Mouse (Mus musculus) heart, embryonic 10.5 days (tissue): ENCODE measurements around the gene Atp6v0d1. TPM values are rescaled to one million over a fixed set of nuclear protein-coding genes. Genes with fewer than 3 reads are reported as not detected.

Experiments used
- DNase-seq: peaks from one replicate; pipeline ENCODE4 v3.0.0-alpha.2; 2017; ENCODE audit warnings: low spot score
- H3K27ac ChIP-seq: fragments of 300-500 bp; sonication (generic); 2 replicates; pipeline ENCODE4 v1.5.1; 2016; ENCODE audit warnings: mild to moderate bottlenecking
- H3K27me3 ChIP-seq: fragments of 300-500 bp; sonication (generic); 2 replicates; pipeline ENCODE4 v1.6.1; 2016; ENCODE audit warnings: mild to moderate bottlenecking; ENCODE audit not compliant: poor library complexity, insufficient read depth, severe bottlenecking
- H3K36me3 ChIP-seq: fragments of 300-500 bp; sonication (generic); 2 replicates; pipeline ENCODE4 v1.6.1; 2016; ENCODE audit warnings: mild to moderate bottlenecking, moderate library complexity
- H3K4me1 ChIP-seq: fragments of 300-500 bp; sonication (generic); 2 replicates; pipeline ENCODE4 v1.6.1; 2016; ENCODE audit warnings: mild to moderate bottlenecking
- H3K4me3 ChIP-seq: fragments of 300-500 bp; sonication (generic); 2 replicates; pipeline ENCODE4 v1.5.1; 2016; ENCODE audit warnings: mild to moderate bottlenecking, moderate library complexity
- H3K9me3 ChIP-seq: fragments of 300-500 bp; sonication (generic); 2 replicates; pipeline ENCODE4 v1.6.1; 2016; ENCODE audit warnings: mild to moderate bottlenecking, moderate library complexity
- WGBS: fragments of 180-500 bp; shearing (Covaris S2); methylation state at CpG from one replicate; pipeline ENCODE4 v1.1.7; 2016; 5-methylcytosine and 5-hydroxymethylcytosine counted together
- polyA plus RNA-seq: library from polyadenylated mRNA; unstranded; fragments of >200 nt; fragmentation: Nextera tagmentation; extraction: Ambion mirVana; gene quantifications from 2 replicates; pipeline ENCODE4 v1.2.1, GENCODE M21; 2016

Gene Atp6v0d1
- polyA plus RNA-seq, 1 experiment from 2014 or later: 70.6 TPM

GRCm38 (mm10) chr8:105483212-105484029 is 82.4 kb downstream of the Atp6v0d1 start:
- DNase-seq: no peak
- 0 out of 2 replicates have a peak overlapping the region, but pooled peaks have one; percentile 26 for H3K27ac ChIP-seq
- H3K9me3 ChIP-seq: no peaks in the 10 kb centered on the region
- H3K4me1 ChIP-seq: peaks cover 35% of the 10 kb centered on the region
- H3K4me3 ChIP-seq: no peak overlapping the region
- H3K36me3 ChIP-seq: 0 out of 2 replicates have a peak, but pooled peaks cover 8% of the 10 kb centered on the region
- no peaks in the 10 kb centered on the region for H3K27me3 ChIP-seq
- WGBS: 28% methylated on average over 14 of the region's 14 CpGs

GRCm38 (mm10) chr8:105482123-105482522 is 83.7 kb downstream of the Atp6v0d1 start:
- no peaks in the 10 kb centered on the region for H3K9me3 ChIP-seq
- H3K4me1 ChIP-seq: peaks cover 46% of the 10 kb centered on the region
- H3K27me3 ChIP-seq: no peaks in the 10 kb centered on the region
- no peak overlapping the region for H3K4me3 ChIP-seq
- 0 out of 2 replicates have a peak, but pooled peaks cover 8% of the 10 kb centered on the region for H3K36me3 ChIP-seq
- 0 out of 2 replicates have a peak overlapping the region, but pooled peaks have one; percentile 13 for H3K27ac ChIP-seq
- DNase-seq: no peak
- 75% methylated on average over 8 of the region's 8 CpGs for WGBS

GRCm38 (mm10) chr8:105481453-105481852 is 84.4 kb downstream of the Atp6v0d1 start:
- H3K4me1 ChIP-seq: peaks cover 51% of the 10 kb centered on the region
- H3K4me3 ChIP-seq: no peak overlapping the region
- DNase-seq: no peak
- 0 out of 2 replicates have a peak, but pooled peaks cover under 1% of the 10 kb centered on the region for H3K27me3 ChIP-seq
- 70% methylated on average over 6 of the region's 6 CpGs for WGBS
- H3K27ac ChIP-seq: peak overlapping the region; percentile 70; the same call in 1 of the 2 replicates
- H3K9me3 ChIP-seq: no peaks in the 10 kb centered on the region
- 0 out of 2 replicates have a peak, but pooled peaks cover 8% of the 10 kb centered on the region for H3K36me3 ChIP-seq

- H3K27me3 ChIP-seq: peaks cover 5% of the 10 kb centered on the region; the same call in 1 of the 2 replicates
These were observed 84.8 kb downstream of the Atp6v0d1 start for GRCm38 (mm10) chr8:105481013-105481412.

GRCm38 (mm10) chr8:105477792-105478191 is 88.1 kb downstream of the Atp6v0d1 start:
- WGBS: 52% methylated on average over 3 of the region's 3 CpGs
- Histone ChIP-seq H3K27ac (peak overlapping the region; percentile 31; the same call in 1 of the 2 replicates), H3K27me3 (peaks cover 29% of the 10 kb centered on the region), H3K36me3 (0 out of 2 replicates have a peak, but pooled peaks cover 10% of the 10 kb centered on the region), H3K4me1 (peaks cover 69% of the 10 kb centered on the region), H3K4me3 (no peak overlapping the region), H3K9me3 (no peaks in the 10 kb centered on the region)
- DNase-seq: no peak

More at GRCm38 (mm10) chr8:105481013-105481412, 84.8 kb downstream of the Atp6v0d1 start:
- H3K9me3 ChIP-seq: no peaks in the 10 kb centered on the region
- no peak for DNase-seq
- WGBS: 19% methylated on average over 2 of the region's 2 CpGs
- H3K4me1 ChIP-seq: peaks cover 51% of the 10 kb centered on the region
- H3K27ac ChIP-seq: peak overlapping the region; percentile 70; the same call in 1 of the 2 replicates
- H3K36me3 ChIP-seq: 0 out of 2 replicates have a peak, but pooled peaks cover 11% of the 10 kb centered on the region
- H3K4me3 ChIP-seq: no peak overlapping the region

- Histone ChIP-seq H3K4me3 (0 out of 2 replicates have a peak overlapping the region, but pooled peaks have one; percentile 19), H3K9me3 (no peaks in the 10 kb centered on the region), H3K27ac (peak overlapping the region; percentile 54), H3K4me1 (peaks cover 75% of the 10 kb centered on the region), H3K27me3 (peaks cover 39% of the 10 kb centered on the region), H3K36me3 (0 out of 2 replicates have a peak, but pooled peaks cover 10% of the 10 kb centered on the region)
- no peak for DNase-seq
- 40% methylated on average over 25 of the region's 25 CpGs for WGBS
These were observed 89.0 kb downstream of the Atp6v0d1 start for GRCm38 (mm10) chr8:105476628-105477413.

- H3K27ac ChIP-seq: no peak overlapping the region
- H3K4me3 ChIP-seq: no peak overlapping the region
- H3K27me3 ChIP-seq: peaks cover 39% of the 10 kb centered on the region
- WGBS: 87% methylated on average over 7 of the region's 7 CpGs
- H3K9me3 ChIP-seq: no peaks in the 10 kb centered on the region
- 0 out of 2 replicates have a peak, but pooled peaks cover 10% of the 10 kb centered on the region for H3K36me3 ChIP-seq
- peaks cover 78% of the 10 kb centered on the region for H3K4me1 ChIP-seq
- no peak for DNase-seq
These were observed 89.7 kb downstream of the Atp6v0d1 start for GRCm38 (mm10) chr8:105476161-105476560.

- 0 out of 2 replicates have a peak, but pooled peaks cover 10% of the 10 kb centered on the region for H3K36me3 ChIP-seq
- peaks cover 39% of the 10 kb centered on the region for H3K27me3 ChIP-seq
- H3K27ac ChIP-seq: no peak overlapping the region
- H3K4me1 ChIP-seq: peaks cover 78% of the 10 kb centered on the region
- H3K9me3 ChIP-seq: no peaks in the 10 kb centered on the region
- DNase-seq: no peak
- 88% methylated on average over 8 of the region's 8 CpGs for WGBS
- no peak overlapping the region for H3K4me3 ChIP-seq
These were observed 90.1 kb downstream of the Atp6v0d1 start for GRCm38 (mm10) chr8:105475742-105476141.

GRCm38 (mm10) chr8:105475254-105475653 is 90.6 kb downstream of the Atp6v0d1 start:
- H3K4me1 ChIP-seq: peaks cover 75% of the 10 kb centered on the region

GRCm38 (mm10) chr8:105474680-105475079 is 91.2 kb downstream of the Atp6v0d1 start:
- peaks cover 78% of the 10 kb centered on the region for H3K4me1 ChIP-seq
- H3K27me3 ChIP-seq: peaks cover 44% of the 10 kb centered on the region
- H3K9me3 ChIP-seq: no peaks in the 10 kb centered on the region
- no peak for DNase-seq
- H3K36me3 ChIP-seq: 0 out of 2 replicates have a peak, but pooled peaks cover 10% of the 10 kb centered on the region
- H3K27ac ChIP-seq: peak overlapping the region; percentile 26; the same call in 1 of the 2 replicates
- H3K4me3 ChIP-seq: peak overlapping the region; percentile 36
- WGBS: 27% methylated on average over 5 of the region's 5 CpGs

More at GRCm38 (mm10) chr8:105475254-105475653, 90.6 kb downstream of the Atp6v0d1 start:
- DNase-seq: no peak
- H3K27me3 ChIP-seq: peaks cover 39% of the 10 kb centered on the region
- no peaks in the 10 kb centered on the region for H3K9me3 ChIP-seq
- no peak overlapping the region for H3K27ac ChIP-seq
- 0 out of 2 replicates have a peak, but pooled peaks cover 10% of the 10 kb centered on the region for H3K36me3 ChIP-seq
- H3K4me3 ChIP-seq: no peak overlapping the region
- 68% methylated on average over 4 of the region's 4 CpGs for WGBS
